Mouse (Mus musculus): Measurements from ENCODE around the gene Aldh1a1. TPM values are rescaled to one million over a fixed set of nuclear protein-coding genes. Genes with fewer than 3 reads are reported as not detected.
A peak's percentile ranks its signal among the peaks of the same experiment; 100 is the strongest.

The Aldh1a1 gene
- 3.8 and 4.7 TPM in 2 replicates for polyA plus RNA-seq (2012; rRNA removed)

DNA sequence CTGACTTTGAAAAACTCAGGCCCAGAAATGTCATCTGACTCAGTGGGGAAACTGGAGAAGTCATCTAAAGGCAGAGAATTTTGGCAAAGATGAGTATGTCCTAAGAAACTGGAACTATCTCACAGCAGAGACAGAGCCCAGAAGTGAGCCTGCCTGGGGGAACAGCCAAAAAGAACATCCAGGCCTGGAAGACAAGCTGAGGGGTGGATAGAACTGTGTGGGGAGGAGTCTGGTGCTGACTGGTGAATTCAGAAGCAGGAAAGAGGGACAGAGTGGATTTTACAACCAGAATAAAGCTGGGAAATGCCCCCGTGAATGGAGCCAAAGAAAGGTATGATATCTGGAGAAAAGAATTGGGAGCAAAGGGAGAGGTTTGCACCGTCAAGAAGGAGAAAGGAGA is at the start of gene Aldh1a1:
Gene Aldh1a1 (plus strand): TSS at position 225 of the 400 bp plus-strand sequence.
- Histone ChIP-seq H3K4me3 (ENCODE audit: insufficient read depth, low read depth, low read length) (no peak within 1 kb of the TSS), H3K27ac (ENCODE audit: insufficient read depth, low read depth, low read length) (no peak within 1 kb of the TSS), H3K4me1 (ENCODE audit: control insufficient read depth, insufficient read depth, low read length) (no peaks in the 10 kb centered on the region), H3K27me3 (replicated peaks; ENCODE audit: control insufficient read depth, insufficient read depth, low read length) (no peaks in the 10 kb centered on the region), H3K36me3 (ENCODE audit: control insufficient read depth, insufficient read depth, low read length) (no peaks in the 10 kb centered on the region)
- DNase-seq: no peak
- WGBS: 63% methylated on average over 2 of the region's 2 CpGs
- TF ChIP-seq POLR2A (IDR thresholded peaks at IDR 0.05; ENCODE audit: low read depth, low read length): no peak
- TF ChIP-seq CTCF (conservative IDR thresholded peaks at IDR 0.05; ENCODE audit: insufficient read depth, insufficient read length, low read depth, low read length): no peak

DNA sequence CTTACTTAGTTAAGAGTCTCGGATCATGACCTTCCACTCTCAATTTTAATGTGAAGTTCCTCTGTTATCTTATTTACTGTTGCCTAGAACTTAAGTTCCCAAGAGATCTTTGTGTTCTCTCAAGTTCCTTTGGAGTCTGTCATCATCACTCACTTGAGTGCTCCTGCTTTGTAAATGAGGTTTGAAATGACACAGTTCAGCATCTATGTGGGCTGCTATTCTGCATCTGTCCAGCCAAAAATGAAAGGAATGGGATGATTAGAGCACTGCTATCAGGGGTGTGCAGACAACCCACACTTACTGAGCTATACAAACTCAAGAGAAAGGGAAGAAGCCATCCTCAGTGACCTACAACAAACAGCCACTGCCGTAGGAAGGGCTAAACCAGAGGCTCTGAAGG is 44.7 kb upstream of the Aldh1a1 start:
- TF ChIP-seq CTCF (conservative IDR thresholded peaks at IDR 0.05; ENCODE audit: insufficient read depth, insufficient read length, low read depth, low read length) (no peak), POLR2A (IDR thresholded peaks at IDR 0.05; ENCODE audit: low read depth, low read length) (no peak)
- no peak overlapping the region for H3K27ac ChIP-seq (ENCODE audit: insufficient read depth, low read depth, low read length)
- no peaks in the 10 kb centered on the region for H3K36me3 ChIP-seq (ENCODE audit: control insufficient read depth, insufficient read depth, low read length)
- 66% methylated on average over 2 of the region's 2 CpGs for WGBS
- H3K4me1 ChIP-seq (ENCODE audit: control insufficient read depth, insufficient read depth, low read length): no peaks in the 10 kb centered on the region
- H3K4me3 ChIP-seq (ENCODE audit: insufficient read depth, low read depth, low read length): no peak overlapping the region
- DNase-seq: no peak
- H3K27me3 ChIP-seq (replicated peaks; ENCODE audit: control insufficient read depth, insufficient read depth, low read length): no peaks in the 10 kb centered on the region

DNA sequence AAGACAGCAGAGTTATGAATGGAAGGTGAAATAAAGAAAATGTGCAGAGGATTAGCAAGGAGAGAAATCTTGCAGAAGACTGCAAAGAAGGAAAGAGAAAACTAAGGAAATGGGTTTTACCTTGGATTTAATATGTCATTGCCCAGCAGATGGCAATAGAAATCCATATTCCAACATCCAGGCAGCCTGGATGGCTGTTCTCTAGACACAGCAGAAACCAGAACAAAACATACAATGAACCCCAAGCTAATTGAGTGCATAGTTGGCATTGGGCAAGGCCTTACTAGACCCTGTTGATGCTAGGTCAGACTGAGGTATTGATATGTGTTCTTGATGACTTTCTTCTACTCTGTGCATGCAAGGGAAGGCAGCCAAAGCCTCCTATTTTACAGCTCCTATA is 43.0 kb upstream of the Aldh1a1 start:
- DNase-seq: peak; percentile 23
- no peaks in the 10 kb centered on the region for H3K4me1 ChIP-seq (ENCODE audit: control insufficient read depth, insufficient read depth, low read length)
- H3K27ac ChIP-seq (ENCODE audit: insufficient read depth, low read depth, low read length): no peak overlapping the region
- H3K4me3 ChIP-seq (ENCODE audit: insufficient read depth, low read depth, low read length): no peak overlapping the region
- TF ChIP-seq CTCF (conservative IDR thresholded peaks at IDR 0.05; ENCODE audit: insufficient read depth, insufficient read length, low read depth, low read length): peak; percentile 19; the same call in 1 of the 2 replicates
- no peak for TF ChIP-seq POLR2A (IDR thresholded peaks at IDR 0.05; ENCODE audit: low read depth, low read length)
- no peaks in the 10 kb centered on the region for H3K27me3 ChIP-seq (replicated peaks; ENCODE audit: control insufficient read depth, insufficient read depth, low read length)
- no peaks in the 10 kb centered on the region for H3K36me3 ChIP-seq (ENCODE audit: control insufficient read depth, insufficient read depth, low read length)

DNA sequence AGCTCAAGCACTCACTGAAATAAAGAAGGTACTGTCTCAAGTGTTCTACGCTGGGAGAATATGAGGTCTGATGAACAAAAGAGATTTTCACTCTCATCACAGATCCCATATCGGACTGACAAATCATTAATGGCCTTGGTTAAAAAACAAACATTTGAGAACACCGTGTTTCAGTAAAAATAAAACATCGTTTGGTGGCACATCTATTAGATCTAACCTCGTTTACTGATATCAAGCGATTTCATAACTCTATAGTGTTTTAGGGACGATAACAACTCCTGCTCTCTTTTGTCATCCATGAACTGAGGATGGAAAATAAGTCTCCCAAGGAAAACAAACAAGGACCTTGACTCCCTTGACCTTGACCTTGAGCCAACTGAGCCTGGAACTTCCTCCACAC is 41.5 kb upstream of the Aldh1a1 start:
- TF ChIP-seq CTCF (conservative IDR thresholded peaks at IDR 0.05; ENCODE audit: insufficient read depth, insufficient read length, low read depth, low read length): no peak
- no peak for TF ChIP-seq POLR2A (IDR thresholded peaks at IDR 0.05; ENCODE audit: low read depth, low read length)
- Histone ChIP-seq H3K27me3 (replicated peaks; ENCODE audit: control insufficient read depth, insufficient read depth, low read length) (no peaks in the 10 kb centered on the region), H3K4me1 (ENCODE audit: control insufficient read depth, insufficient read depth, low read length) (no peaks in the 10 kb centered on the region), H3K36me3 (ENCODE audit: control insufficient read depth, insufficient read depth, low read length) (no peaks in the 10 kb centered on the region), H3K27ac (ENCODE audit: insufficient read depth, low read depth, low read length) (no peak overlapping the region), H3K4me3 (ENCODE audit: insufficient read depth, low read depth, low read length) (no peak overlapping the region)
- 73% methylated on average over 7 of the region's 7 CpGs for WGBS
- DNase-seq: no peak

DNA sequence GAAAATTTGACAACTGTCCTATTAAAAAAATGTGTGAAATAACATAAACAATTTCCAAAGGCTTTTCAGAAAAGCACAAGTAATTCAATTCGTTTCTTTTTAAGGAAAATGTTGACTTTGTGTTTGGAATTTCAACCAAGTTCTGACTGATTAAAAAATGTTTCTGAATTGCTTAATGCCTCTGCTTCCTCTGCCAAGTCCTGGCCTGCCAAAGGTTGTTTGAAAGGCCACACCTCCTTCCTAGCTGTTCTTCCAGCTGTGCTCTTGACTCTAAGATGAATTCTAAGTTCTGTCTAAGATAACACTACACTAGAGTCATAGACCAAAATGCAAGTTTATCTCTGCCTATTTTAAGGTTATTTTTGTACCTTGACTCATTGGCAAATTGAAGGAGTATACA is 8.0 kb upstream of the Aldh1a1 start:
- TF ChIP-seq POLR2A (IDR thresholded peaks at IDR 0.05; ENCODE audit: low read depth, low read length) (no peak), CTCF (conservative IDR thresholded peaks at IDR 0.05; ENCODE audit: insufficient read depth, insufficient read length, low read depth, low read length) (no peak)
- WGBS: 37% methylated on average over 1 of the region's 1 CpGs
- H3K27ac ChIP-seq (ENCODE audit: insufficient read depth, low read depth, low read length): no peak overlapping the region
- DNase-seq: peak; percentile 44
- no peaks in the 10 kb centered on the region for H3K36me3 ChIP-seq (ENCODE audit: control insufficient read depth, insufficient read depth, low read length)
- H3K4me3 ChIP-seq (ENCODE audit: insufficient read depth, low read depth, low read length): no peak overlapping the region
- H3K4me1 ChIP-seq (ENCODE audit: control insufficient read depth, insufficient read depth, low read length): no peaks in the 10 kb centered on the region
- no peaks in the 10 kb centered on the region for H3K27me3 ChIP-seq (replicated peaks; ENCODE audit: control insufficient read depth, insufficient read depth, low read length)

DNA sequence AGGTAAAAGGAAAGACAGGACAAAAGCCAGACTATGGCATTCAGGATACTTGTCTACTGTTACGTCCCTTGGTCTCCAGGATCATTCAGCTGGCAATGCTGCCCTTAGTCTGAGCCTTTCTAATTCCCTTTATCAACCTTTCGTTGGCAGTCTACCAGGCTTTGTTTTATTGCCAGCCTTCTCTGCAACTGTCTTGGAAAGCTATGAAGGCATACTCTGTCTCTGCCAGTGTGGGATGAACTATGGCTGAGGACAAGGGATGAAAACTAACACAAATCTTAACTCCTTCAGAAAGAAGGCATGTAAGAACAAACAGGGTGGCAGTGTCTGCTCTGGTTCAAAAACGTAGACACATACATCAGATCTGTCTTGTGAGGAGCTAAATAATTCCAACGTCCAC is 565 bp upstream of the Aldh1a1 start:
- no peaks in the 10 kb centered on the region for H3K36me3 ChIP-seq (ENCODE audit: control insufficient read depth, insufficient read depth, low read length)
- no peak for TF ChIP-seq POLR2A (IDR thresholded peaks at IDR 0.05; ENCODE audit: low read depth, low read length)
- TF ChIP-seq CTCF (conservative IDR thresholded peaks at IDR 0.05; ENCODE audit: insufficient read depth, insufficient read length, low read depth, low read length): no peak
- no peaks in the 10 kb centered on the region for H3K27me3 ChIP-seq (replicated peaks; ENCODE audit: control insufficient read depth, insufficient read depth, low read length)
- H3K27ac ChIP-seq (ENCODE audit: insufficient read depth, low read depth, low read length): no peak overlapping the region
- no peak overlapping the region for H3K4me3 ChIP-seq (ENCODE audit: insufficient read depth, low read depth, low read length)
- WGBS: 63% methylated on average over 4 of the region's 4 CpGs
- DNase-seq: no peak
- no peaks in the 10 kb centered on the region for H3K4me1 ChIP-seq (ENCODE audit: control insufficient read depth, insufficient read depth, low read length)

DNA sequence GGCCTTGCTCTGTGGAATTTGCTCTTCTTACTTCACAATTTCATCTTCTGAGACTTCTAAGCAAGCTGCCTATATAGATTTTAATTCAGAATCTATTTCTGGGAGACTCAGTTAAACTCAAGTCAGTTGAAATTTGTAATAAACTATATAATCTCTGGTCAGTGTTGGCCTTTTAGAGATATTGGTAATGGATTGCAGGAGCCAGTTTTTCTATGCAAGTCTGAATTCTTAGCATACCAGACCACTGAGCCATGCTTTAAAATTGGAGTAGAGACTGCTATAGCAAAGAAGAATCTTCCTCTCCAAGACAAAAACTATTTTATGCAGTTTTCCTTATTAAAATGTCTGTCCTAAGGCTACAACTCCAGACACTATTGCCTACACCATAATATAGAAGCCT is 4.0 kb downstream of the Aldh1a1 start:
- TF ChIP-seq CTCF (conservative IDR thresholded peaks at IDR 0.05; ENCODE audit: insufficient read depth, insufficient read length, low read depth, low read length) (no peak), POLR2A (IDR thresholded peaks at IDR 0.05; ENCODE audit: low read depth, low read length) (no peak)
- H3K36me3 ChIP-seq (ENCODE audit: control insufficient read depth, insufficient read depth, low read length): no peaks in the 10 kb centered on the region
- H3K4me3 ChIP-seq (ENCODE audit: insufficient read depth, low read depth, low read length): no peak overlapping the region
- no peaks in the 10 kb centered on the region for H3K4me1 ChIP-seq (ENCODE audit: control insufficient read depth, insufficient read depth, low read length)
- DNase-seq: no peak
- H3K27me3 ChIP-seq (replicated peaks; ENCODE audit: control insufficient read depth, insufficient read depth, low read length): no peaks in the 10 kb centered on the region
- no peak overlapping the region for H3K27ac ChIP-seq (ENCODE audit: insufficient read depth, low read depth, low read length)

DNA sequence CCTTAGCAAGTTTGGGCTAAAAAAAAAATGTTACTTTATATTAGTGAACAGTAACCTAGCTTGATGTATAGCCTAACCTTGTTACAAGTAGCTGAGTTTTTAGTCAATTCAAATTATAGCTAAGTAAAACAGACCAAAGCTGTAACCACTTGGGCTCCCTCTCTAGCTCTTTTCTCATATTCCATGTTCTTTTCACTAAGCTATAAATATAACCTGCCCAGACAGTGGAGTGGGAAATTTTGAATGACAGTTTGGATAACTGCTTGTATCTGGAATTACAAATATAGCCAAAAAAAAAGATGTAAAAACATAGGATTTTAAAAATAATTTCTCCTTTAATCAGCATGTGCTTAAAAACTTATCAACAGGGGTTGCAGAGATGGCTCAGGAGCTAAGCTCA is 12.8 kb downstream of the Aldh1a1 start:
- Histone ChIP-seq H3K27me3 (replicated peaks; ENCODE audit: control insufficient read depth, insufficient read depth, low read length) (no peaks in the 10 kb centered on the region), H3K27ac (ENCODE audit: insufficient read depth, low read depth, low read length) (no peak overlapping the region), H3K36me3 (ENCODE audit: control insufficient read depth, insufficient read depth, low read length) (no peaks in the 10 kb centered on the region), H3K4me1 (ENCODE audit: control insufficient read depth, insufficient read depth, low read length) (no peaks in the 10 kb centered on the region), H3K4me3 (ENCODE audit: insufficient read depth, low read depth, low read length) (no peak overlapping the region)
- no peak for TF ChIP-seq POLR2A (IDR thresholded peaks at IDR 0.05; ENCODE audit: low read depth, low read length)
- no peak for TF ChIP-seq CTCF (conservative IDR thresholded peaks at IDR 0.05; ENCODE audit: insufficient read depth, insufficient read length, low read depth, low read length)
- DNase-seq: no peak

Data from kidney, adult 2 months (tissue).